Mouse (Mus musculus) MEL (cell line): Measurements from ENCODE around the gene Adam19. TPM values are rescaled to one million over a fixed set of nuclear protein-coding genes. Genes with fewer than 3 reads are reported as not detected.

Source experiments
- DNase-seq: peaks from one replicate; pipeline ENCODE4 v3.0.0; 2011; ENCODE audit warnings: low read depth, low spot score
- H3K27ac ChIP-seq: 2 replicates; pipeline ENCODE4 v1.5.1; 2012; ENCODE audit warnings: low read depth, mild to moderate bottlenecking, control low read depth, low read length, moderate library complexity; ENCODE audit not compliant: control insufficient read depth
- H3K27me3 ChIP-seq, 2 experiments: fragments of 150-350 bp in 1 of 2; sonication (generic) in 1 of 2; 2 replicates each; pipeline ENCODE4 v1.6.1; 2012; ENCODE audit warnings: low read length in 2 of 2, mild to moderate bottlenecking in 2 of 2, improper control_type of control experiment in 1 of 2, moderate library complexity in 1 of 2; ENCODE audit not compliant: insufficient read depth in 2 of 2, control insufficient read depth in 1 of 2
- H3K36me3 ChIP-seq, 2 experiments: 2 replicates each; pipeline ENCODE4 v1.6.1; 2012 to 2014; ENCODE audit warnings: low read length in 2 of 2, improper control_type of control experiment in 1 of 2, inconsistent platforms in 1 of 2, mild to moderate bottlenecking in 1 of 2; ENCODE audit not compliant: insufficient read depth in 2 of 2, control insufficient read depth in 1 of 2
- H3K4me1 ChIP-seq, 2 experiments: fragments of 150-350 bp in 1 of 2; sonication (generic) in 1 of 2; 2 replicates each; pipeline ENCODE4 v1.6.1; 2012; ENCODE audit warnings: low read length in 2 of 2, improper control_type of control experiment in 1 of 2, mild to moderate bottlenecking in 1 of 2; ENCODE audit not compliant: insufficient read depth in 2 of 2, control insufficient read depth in 1 of 2
- H3K4me3 ChIP-seq, 2 experiments: fragments of 150-350 bp in 1 of 2; sonication (generic) in 1 of 2; 2 replicates each; pipeline ENCODE4 v1.5.1; 2012; ENCODE audit warnings: low read depth in 2 of 2, low read length in 2 of 2, mild to moderate bottlenecking in 2 of 2, moderate library complexity in 2 of 2, control low read depth in 1 of 2, improper control_type of control experiment in 1 of 2; ENCODE audit not compliant: control insufficient read depth in 1 of 2, insufficient read depth in 1 of 2
- H3K79me2 ChIP-seq: 2 replicates; pipeline ENCODE4 v1.6.1; 2012; ENCODE audit warnings: mild to moderate bottlenecking, low read length, moderate library complexity; ENCODE audit not compliant: control insufficient read depth, poor library complexity, insufficient read depth
- H3K9ac ChIP-seq: 2 replicates; pipeline ENCODE4 v1.6.1; 2012; ENCODE audit warnings: low read depth, mild to moderate bottlenecking, control low read depth, low read length, moderate library complexity; ENCODE audit not compliant: control insufficient read depth, poor library complexity, severe bottlenecking
- H3K9me3 ChIP-seq: fragments of 150-350 bp; sonication (generic); replicated peaks from 2 replicates; pipeline ENCODE4 v1.6.1; 2012; ENCODE audit warnings: mild to moderate bottlenecking, low read length, improper control_type of control experiment, moderate library complexity; ENCODE audit not compliant: insufficient read depth
- CHD2 ChIP-seq: IDR thresholded peaks from 2 replicates; pipeline ENCODE4 v1.6.1; 2011; ENCODE audit warnings: low read length, improper control_type of control experiment
- EP300 ChIP-seq, 2 experiments: IDR thresholded peaks; 2 replicates each; pipeline ENCODE4 v1.6.1; 2011; ENCODE audit warnings: improper control_type of control experiment in 2 of 2, low read length in 2 of 2, low read depth in 1 of 2, mild to moderate bottlenecking in 1 of 2
- HCFC1 ChIP-seq: IDR thresholded peaks from 2 replicates; pipeline ENCODE4 v1.6.1; 2012; ENCODE audit warnings: low read depth, mild to moderate bottlenecking, inconsistent platforms, low read length, improper control_type of control experiment, moderate library complexity
- JUND ChIP-seq: IDR thresholded peaks from 2 replicates; pipeline ENCODE4 v1.6.1; 2011; ENCODE audit warnings: low read depth, mild to moderate bottlenecking, improper control_type of control experiment, low read length
- KAT2A ChIP-seq: conservative IDR thresholded peaks from 2 replicates; pipeline ENCODE4 v1.6.1; 2012; ENCODE audit warnings: low read depth, low read length, improper control_type of control experiment, inconsistent platforms
- MAX ChIP-seq: IDR thresholded peaks from 2 replicates; pipeline ENCODE4 v1.6.1; 2011; ENCODE audit warnings: low read length, improper control_type of control experiment
- MAZ ChIP-seq: IDR thresholded peaks from 2 replicates; pipeline ENCODE4 v1.6.1; 2012; ENCODE audit warnings: low read depth, mild to moderate bottlenecking, inconsistent platforms, low read length, improper control_type of control experiment
- MEF2A ChIP-seq: IDR thresholded peaks from 2 replicates; pipeline ENCODE4 v1.6.1; 2014; ENCODE audit warnings: low read depth, mild to moderate bottlenecking, inconsistent platforms, low read length, improper control_type of control experiment; ENCODE audit not compliant: poor library complexity, insufficient replicate concordance, severe bottlenecking; ENCODE audit errors: extremely low read depth
- MXI1 ChIP-seq: IDR thresholded peaks from 2 replicates; pipeline ENCODE4 v1.6.1; 2011; ENCODE audit warnings: mild to moderate bottlenecking, low read depth, low read length, improper control_type of control experiment
- MYB ChIP-seq: IDR thresholded peaks from 2 replicates; pipeline ENCODE4 v1.6.1; 2011; ENCODE audit warnings: mild to moderate bottlenecking, low read depth, low read length, improper control_type of control experiment
- NELFE ChIP-seq: IDR thresholded peaks from 2 replicates; pipeline ENCODE4 v1.6.1; 2011; ENCODE audit warnings: low read depth, low read length, improper control_type of control experiment
- NRF1 ChIP-seq: IDR thresholded peaks from 2 replicates; pipeline ENCODE4 v1.6.1; 2014; ENCODE audit warnings: low read depth, mild to moderate bottlenecking, inconsistent platforms, low read length, improper control_type of control experiment, moderate library complexity; ENCODE audit not compliant: poor library complexity, insufficient read depth, severe bottlenecking
- POLR2A ChIP-seq, 2 experiments: IDR thresholded peaks; 2 replicates each; pipeline ENCODE4 v1.6.1; 2011 to 2012; ENCODE audit warnings: low read length in 2 of 2, mild to moderate bottlenecking in 2 of 2, control low read depth in 1 of 2, improper control_type of control experiment in 1 of 2, low read depth in 1 of 2, moderate library complexity in 1 of 2; ENCODE audit not compliant: control insufficient read depth in 1 of 2, insufficient read depth in 1 of 2, poor library complexity in 1 of 2
- RCOR1 ChIP-seq: IDR thresholded peaks from 2 replicates; pipeline ENCODE4 v1.6.1; 2012; ENCODE audit warnings: low read depth, mild to moderate bottlenecking, inconsistent platforms, low read length, improper control_type of control experiment
- SMC3 ChIP-seq: IDR thresholded peaks from 2 replicates; pipeline ENCODE4 v1.6.1; 2011; ENCODE audit warnings: low read depth, low read length, improper control_type of control experiment
- TCF12 ChIP-seq: IDR thresholded peaks from 2 replicates; pipeline ENCODE4 v1.6.1; 2014; ENCODE audit warnings: low read depth, mild to moderate bottlenecking, inconsistent platforms, low read length, improper control_type of control experiment, moderate library complexity
- ZKSCAN1 ChIP-seq: IDR thresholded peaks from 2 replicates; pipeline ENCODE4 v1.6.1; 2012; ENCODE audit warnings: low read depth, mild to moderate bottlenecking, inconsistent platforms, low read length, improper control_type of control experiment, moderate library complexity
- polyA plus RNA-seq, 2 experiments: library from polyadenylated mRNA; stranded (reverse) in 1 of 2; unstranded in 1 of 2; fragments of >175 nt in 1 of 2; fragments of >200 nt in 1 of 2; gene quantifications; 2 replicates each; pipeline versions ENCODE4 v1.2.1 to v1.2.4; 2012; ENCODE audit warnings: low replicate concordance in 2 of 2, low read depth in 1 of 2; ENCODE audit not compliant: insufficient read length in 2 of 2, insufficient read depth in 1 of 2, missing spikeins in 1 of 2
- total RNA-seq: library from RNA; depleted of rRNA; stranded (reverse); fragments of 300-350 nt; gene quantifications from 2 replicates; pipeline ENCODE4 v1.2.3, GENCODE M21; 2012

Gene Adam19
- total and polyA plus RNA-seq, 3 experiments, result 0.12 to 0.19 TPM; not detected in 1

DNA sequence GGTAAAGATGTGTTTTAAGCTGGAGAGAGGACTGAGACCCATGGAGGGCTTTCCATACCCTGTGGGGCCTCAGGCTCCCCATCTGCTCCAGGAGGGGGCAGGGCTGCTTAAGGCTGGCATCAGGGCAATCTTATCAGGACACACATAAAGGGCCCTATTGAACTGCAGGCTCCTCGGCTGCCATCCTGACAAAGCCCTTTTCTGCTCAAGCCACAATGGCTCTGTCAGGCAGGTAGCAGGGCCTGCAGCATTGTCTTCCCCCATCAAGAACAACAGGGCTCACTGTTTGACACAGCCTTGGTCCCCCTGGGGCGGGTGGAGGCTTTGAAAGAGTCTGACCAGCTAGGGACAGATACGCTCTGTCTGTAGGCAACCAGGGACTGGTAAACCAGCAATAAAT is 114.1 kb downstream of the Adam19 start:
- no peaks in the 10 kb centered on the region for H3K36me3 ChIP-seq

DNA sequence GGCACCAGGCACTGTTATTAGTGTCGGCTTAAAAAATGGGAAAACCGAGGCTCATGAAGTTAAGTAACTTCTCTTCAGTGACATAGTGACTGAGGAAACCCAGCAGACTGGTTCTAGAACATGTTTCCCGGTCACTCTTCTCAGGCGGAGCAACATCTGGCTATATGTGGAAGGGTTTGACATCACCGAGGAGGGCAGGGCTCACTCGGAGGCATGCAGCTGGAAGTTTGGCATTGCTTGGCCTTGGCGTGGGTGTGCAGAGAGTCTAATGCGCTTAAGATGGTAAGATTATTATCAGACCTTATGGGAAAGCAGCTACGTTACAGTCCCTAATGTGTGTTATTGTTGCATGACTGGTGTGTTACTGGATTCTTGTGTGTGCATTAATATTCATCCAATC is 116.3 kb downstream of the Adam19 start:
- Histone ChIP-seq H3K27ac (no peak overlapping the region), H3K9me3 (no peaks in the 10 kb centered on the region), H3K4me1 (no peaks in the 10 kb centered on the region), H3K4me3 (no peak overlapping the region), H3K36me3 (no peaks in the 10 kb centered on the region), H3K79me2 (no peaks in the 10 kb centered on the region), H3K9ac (no peak overlapping the region), H3K27me3 (peaks cover 0 to 5% of the 10 kb centered on the region in 2 experiments; a peak in 2 of 4 replicates)
- TF ChIP-seq MAZ (no peak), NELFE (no peak), MYB (no peak), MAX (no peak), MXI1 (no peak), NRF1 (no peak), EP300 (IDR thresholded peaks at IDR 0.05; ENCODE audit: low read depth in 1 of 2, low read length in 2 of 2) (no peak), ZKSCAN1 (no peak), RCOR1 (no peak), POLR2A (IDR thresholded peaks at IDR 0.05; ENCODE audit: control insufficient read depth in 1 of 2, insufficient read depth in 1 of 2, low read depth in 1 of 2, low read length in 2 of 2, poor library complexity in 1 of 2) (no peak), CHD2 (no peak), HCFC1 (no peak), MEF2A (no peak), TCF12 (no peak), KAT2A (no peak), JUND (no peak)
- no peak for DNase-seq

More for the DNA sequence above, 114.1 kb downstream of the Adam19 start:
- H3K9ac ChIP-seq, result no peak overlapping the region
- no peaks in the 10 kb centered on the region for H3K4me1 ChIP-seq
- peaks cover 0 to 6% of the 10 kb centered on the region in 2 experiments; a peak in 2 of 4 replicates for H3K27me3 ChIP-seq
- no peaks in the 10 kb centered on the region for H3K9me3 ChIP-seq
- DNase-seq, result no peak
- no peak overlapping the region for H3K4me3 ChIP-seq
- no peak overlapping the region for H3K27ac ChIP-seq
- no peak for TF ChIP-seq POLR2A (IDR thresholded peaks at IDR 0.05; ENCODE audit: control insufficient read depth in 1 of 2, insufficient read depth in 1 of 2, low read depth in 1 of 2, low read length in 2 of 2, poor library complexity in 1 of 2)
- no peak for TF ChIP-seq SMC3
- TF ChIP-seq NRF1, result no peak
- no peak for TF ChIP-seq MXI1
- TF ChIP-seq ZKSCAN1, result no peak
- H3K79me2 ChIP-seq, result no peaks in the 10 kb centered on the region
